Comparison of ENCODE assay signal across 8 mouse cellular contexts in the genomic region with DNA sequence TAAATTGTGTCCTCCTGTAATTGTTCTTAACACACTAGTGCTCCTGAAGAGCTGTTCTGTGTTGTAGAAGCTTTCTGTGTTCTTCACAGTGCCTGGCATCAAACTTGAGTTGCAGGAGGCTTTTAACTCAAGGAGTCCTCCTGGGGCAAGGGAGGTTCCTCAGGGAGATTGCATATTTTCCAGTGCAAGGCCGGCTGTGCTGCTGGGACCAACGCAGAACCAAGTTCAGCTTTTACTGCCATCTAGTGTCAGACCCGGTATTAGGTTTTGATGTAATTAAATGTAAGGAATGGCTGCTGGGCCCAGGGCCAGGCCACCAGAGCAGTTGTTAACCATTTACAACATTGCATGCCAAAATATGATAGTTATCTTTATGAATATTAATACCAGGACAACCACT.
A peak's percentile ranks its signal among the peaks of the same experiment; 100 is the strongest.
DNase-seq lines count a peak whose midpoint lies in the region.

No protein-coding gene starts in this region.

- intact Hi-C loops in heart, postnatal 25 days (cut with DNase I): loop anchor here (1.0 to 10.0 kb wide), 3 partner anchors 77 to 216 kb away; no protein-coding TSS in a partner anchor
- intact Hi-C loops in heart, postnatal 36 days (cut with DNase I): loop anchor here (1.0 kb wide), 1 partner anchor 216 kb away; no protein-coding TSS in a partner anchor

- peak; percentile 67 for DNase-seq in heart, adult 8-10 months (ENCODE audit: low spot score)
- DNase-seq in heart, postnatal 25 days (ENCODE audit: low spot score): no peak
- peak; percentile 73 for DNase-seq in adipocyte (ENCODE audit: low spot score)
- DNase-seq in embryo, embryonic 10.5 days (ENCODE audit: low spot score): peak; percentile 86
- DNase-seq in heart, postnatal 36 days: peak; percentile 47 to 52
- DNase-seq in layer of hippocampus, adult 9-11 months: peak; percentile 24
- peak; percentile 72 for DNase-seq in lung, postnatal 14 days
- DNase-seq in skeletal muscle tissue, adult 2 months (ENCODE audit: low read depth, low spot score): peak; percentile 19
